In genomic region chr2:91061849-91062481, GRCm38 (mm10) we compare ENCODE assay signal across 10 mouse cellular contexts. TPM values are rescaled to one million over a fixed set of nuclear protein-coding genes. Genes with fewer than 3 reads are reported as not detected.
DNase-seq lines count a peak whose midpoint lies in the region; ATAC-seq and TF ChIP-seq lines count a peak whose summit lies in the region.
"Had no signal": no experiment of that assay in that cellular context is flagged by ENCODE, and none has a peak within 500 bp of the region (broad histone marks: within the 10 kb centered on the region; RNA-seq: fewer than 3 reads in every experiment).

No protein-coding gene starts in this region.

- peak overlapping the region; percentile 71; the same call in 1 of the 2 replicates for H3K27ac ChIP-seq in left cerebral cortex, adult 2 months

- DNase-seq in left cerebral cortex, adult 2 months (ENCODE audit: extremely low spot score in 1 of 2, low spot score in 2 of 2), result no peak
- DNase-seq in left cerebral cortex, adult 11 months (ENCODE audit: low spot score), result no peak
- peak; percentile 63 for DNase-seq in gastrocnemius, postnatal 25 days
- peak; percentile 51 to 64 for DNase-seq in kidney, adult 8-10 months
- DNase-seq in lung, postnatal 36 days, result peak; percentile 64
- no peak for DNase-seq in ovary, postnatal 10 days (ENCODE audit: low spot score)
- DNase-seq in layer of hippocampus, adult 11-12 months (ENCODE audit: low spot score), result no peak
- DNase-seq: cerebellum, adult 11 months had no signal

- intact Hi-C loops in left cerebral cortex, adult 2 months (cut with DNase I), result loop anchor here (1.0 to 2.0 kb wide), 2 partner anchors 147 to 197 kb away; no protein-coding TSS in a partner anchor

- no peak overlapping the region for H3K4me3 ChIP-seq in left cerebral cortex, adult 2 months

- no peak for ATAC-seq in erythroid progenitor cell, adult 5-6 weeks (replicated peaks; ENCODE audit: low FRiP score, poor library complexity, severe bottlenecking)

- TF ChIP-seq CTCF in left cerebral cortex, adult 2 months (IDR thresholded peaks at IDR 0.05), result no peak

RNA-seq across cellular contexts. Expression of gene Psmc3, which starts 8.2 kb away (rescaled TPM):
- 100 to 1,000 TPM; 205 to 207 TPM for total RNA-seq in left cerebral cortex, adult 2 months (2021)
- total RNA-seq in gastrocnemius, postnatal 25 days (2021), result 100 to 1,000 TPM; 223 to 225 TPM
- 56.2 and 85.4 TPM in 2 replicates for total RNA-seq in erythroid progenitor cell, adult 5-6 weeks (2015; ENCODE audit: low replicate concordance)
- 101 and 248 TPM in 2 replicates for total RNA-seq in erythroid progenitor cell, adult 5-6 weeks (2017; ENCODE audit: low replicate concordance)

RNA-seq across cellular contexts. Expression of gene Slc39a13, which starts 8.3 kb away (rescaled TPM):
- 10 to 100 TPM; 30.1 to 32.3 TPM for total RNA-seq in left cerebral cortex, adult 2 months (2021)
- total RNA-seq in gastrocnemius, postnatal 25 days (2021), result 10 to 100 TPM; 21.8 to 22.5 TPM
- 3.8 and 11.2 TPM in 2 replicates for total RNA-seq in erythroid progenitor cell, adult 5-6 weeks (2015; ENCODE audit: low replicate concordance)
- 0.26 and 0.83 TPM in 2 replicates for total RNA-seq in erythroid progenitor cell, adult 5-6 weeks (2017; ENCODE audit: low replicate concordance)

RNA-seq across cellular contexts. Expression of gene Spi1, which starts 20.2 kb away (rescaled TPM):
- 1 to 10 TPM; 3.4 to 4.8 TPM for total RNA-seq in left cerebral cortex, adult 2 months (2021)
- 1 to 10 TPM in 1 of 2 experiments, under 1 TPM in 1; 0.95 to 1.6 TPM for total RNA-seq in gastrocnemius, postnatal 25 days (2021)
- total RNA-seq in erythroid progenitor cell, adult 5-6 weeks (2015; ENCODE audit: low replicate concordance), result 37.8 and 54.1 TPM in 2 replicates
- 21.9 and 31.9 TPM in 2 replicates for total RNA-seq in erythroid progenitor cell, adult 5-6 weeks (2017; ENCODE audit: low replicate concordance)

RNA-seq across cellular contexts. Expression of gene Rapsn, which starts 26.5 kb away (rescaled TPM):
- under 1 TPM; 0.44 to 0.57 TPM for total RNA-seq in left cerebral cortex, adult 2 months (2021)
- 10 to 100 TPM; 23.1 to 26.0 TPM for total RNA-seq in gastrocnemius, postnatal 25 days (2021)
- not detected in 2 replicates for total RNA-seq in erythroid progenitor cell, adult 5-6 weeks (2015; ENCODE audit: low replicate concordance)
- 1.7 TPM in 1 of 2 replicates, not detected in the other for total RNA-seq in erythroid progenitor cell, adult 5-6 weeks (2017; ENCODE audit: low replicate concordance)

RNA-seq across cellular contexts. Expression of gene Mybpc3, which starts 56.0 kb away (rescaled TPM):
- total RNA-seq in left cerebral cortex, adult 2 months (2021), result under 1 TPM; 0.33 to 0.43 TPM
- total RNA-seq in gastrocnemius, postnatal 25 days (2021), result not detected
- not detected in 2 replicates for total RNA-seq in erythroid progenitor cell, adult 5-6 weeks (2015; ENCODE audit: low replicate concordance)
- not detected in 2 replicates for total RNA-seq in erythroid progenitor cell, adult 5-6 weeks (2017; ENCODE audit: low replicate concordance)
- total RNA-seq: midbrain, postnatal 0 days had no signal

Comparison
In these comparisons a context has a peak if more than half of its experiments do, and no peak if none do; other contexts are left out.
1. DNase-seq: peak in gastrocnemius, postnatal 25 days (single experiment), kidney, adult 8-10 months (2 of 2) and lung, postnatal 36 days (single experiment); none in left cerebral cortex, adult 2 months (0 of 2), left cerebral cortex, adult 11 months (single experiment), ovary, postnatal 10 days (single experiment) and layer of hippocampus, adult 11-12 months (single experiment).